Mouse (Mus musculus) embryonic fibroblast, embryonic 13.5 days (primary cell): ENCODE measurements around the gene Tmod3.

Experiments
- CTCF ChIP-seq: IDR thresholded peaks from 2 replicates; pipeline ENCODE4 v1.5.1; 2011; ENCODE audit warnings: mild to moderate bottlenecking, control low read depth, low read length, moderate library complexity, borderline replicate concordance; ENCODE audit not compliant: insufficient read depth
- POLR2A ChIP-seq: IDR thresholded peaks from 2 replicates; pipeline ENCODE4 v1.6.1; 2011; ENCODE audit warnings: low read depth, mild to moderate bottlenecking, control low read depth, low read length, moderate library complexity

DNA sequence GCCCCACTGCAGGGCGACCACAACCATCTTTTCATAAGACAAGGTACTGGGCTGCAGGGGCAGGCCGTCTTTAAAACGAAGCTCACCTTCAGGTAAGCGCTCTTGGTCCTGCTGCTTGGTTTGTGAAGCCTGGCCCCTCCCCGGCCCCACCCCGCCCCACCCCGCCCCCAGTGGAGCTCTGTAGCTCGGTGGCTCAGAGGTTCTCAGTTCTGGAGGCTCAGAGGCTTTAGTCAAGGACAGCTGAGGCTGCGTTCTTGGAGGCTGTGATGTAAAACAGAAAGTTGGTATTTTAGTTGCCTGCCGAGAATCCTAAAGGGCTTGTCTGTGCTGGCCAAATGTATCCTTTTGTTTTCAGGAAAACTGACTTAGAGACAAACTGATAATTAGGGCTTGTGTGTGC is 103.8 kb downstream of the Tmod3 start:
- TF ChIP-seq CTCF (no peak), POLR2A (no peak)
